Mouse (Mus musculus): ENCODE data around the gene Gpr152.

Gpr152 gene

GRCm38 (mm10) chr19:4151488-4151860 lies 11.9 kb downstream of the Gpr152 start:
- no peak for DNase-seq

GRCm38 (mm10) chr19:4151898-4152297 lies 12.3 kb downstream of the Gpr152 start:
- no peak for DNase-seq

- DNase-seq = no peak
These were observed 13.1 kb downstream of the Gpr152 start for GRCm38 (mm10) chr19:4152445-4153231.

- peak; percentile 67 for DNase-seq
These were observed 13.7 kb downstream of the Gpr152 start, which contains the start of gene Ptprcap for GRCm38 (mm10) chr19:4153232-4153654. Gene Ptprcap (plus strand): TSS chr19:4153604.

- DNase-seq = no peak
These were observed 15.0 kb downstream of the Gpr152 start for GRCm38 (mm10) chr19:4154437-4155222.

GRCm38 (mm10) chr19:4155223-4156072 lies 15.9 kb downstream of the Gpr152 start:
- DNase-seq = peak; percentile 24

- no peak for DNase-seq
These were observed 16.5 kb downstream of the Gpr152 start for GRCm38 (mm10) chr19:4156073-4156579.

GRCm38 (mm10) chr19:4156771-4157170 lies 17.2 kb downstream of the Gpr152 start:
- DNase-seq = no peak

GRCm38 (mm10) chr19:4159049-4159448 lies 19.5 kb downstream of the Gpr152 start:
- DNase-seq = no peak

GRCm38 (mm10) chr19:4162646-4163542 lies 23.3 kb downstream of the Gpr152 start, which contains the start of gene Rps6kb2:
Gene Rps6kb2 (minus strand): TSS chr19:4163354.
- peak; percentile 94 for DNase-seq

- no peak for DNase-seq
These were observed 23.9 kb downstream of the Gpr152 start for GRCm38 (mm10) chr19:4163543-4163887.

GRCm38 (mm10) chr19:4164100-4164499 lies 24.5 kb downstream of the Gpr152 start:
- no peak for DNase-seq

GRCm38 (mm10) chr19:4164721-4165120 lies 25.1 kb downstream of the Gpr152 start:
- DNase-seq = no peak

- DNase-seq = no peak
These were observed 27.3 kb downstream of the Gpr152 start for GRCm38 (mm10) chr19:4166678-4167476.

GRCm38 (mm10) chr19:4169378-4169784 lies 29.8 kb downstream of the Gpr152 start:
- peak; percentile 100 for DNase-seq

GRCm38 (mm10) chr19:4169810-4170209 lies 30.2 kb downstream of the Gpr152 start:
- DNase-seq = no peak

- DNase-seq = peak; percentile 24
These were observed 31.3 kb downstream of the Gpr152 start for GRCm38 (mm10) chr19:4170723-4171392.

- no peak for DNase-seq
These were observed 32.1 kb downstream of the Gpr152 start for GRCm38 (mm10) chr19:4171393-4172290.

- no peak for DNase-seq
These were observed 33.3 kb downstream of the Gpr152 start for GRCm38 (mm10) chr19:4172925-4173324.
